Mouse (Mus musculus): ENCODE data around the gene Psmc1. TPM values are rescaled to one million over a fixed set of nuclear protein-coding genes. Genes with fewer than 3 reads are reported as not detected.

Gene Psmc1
- total and polyA plus RNA-seq, 2 experiments from 2014 or later: 89.0 to 275 TPM

DNA sequence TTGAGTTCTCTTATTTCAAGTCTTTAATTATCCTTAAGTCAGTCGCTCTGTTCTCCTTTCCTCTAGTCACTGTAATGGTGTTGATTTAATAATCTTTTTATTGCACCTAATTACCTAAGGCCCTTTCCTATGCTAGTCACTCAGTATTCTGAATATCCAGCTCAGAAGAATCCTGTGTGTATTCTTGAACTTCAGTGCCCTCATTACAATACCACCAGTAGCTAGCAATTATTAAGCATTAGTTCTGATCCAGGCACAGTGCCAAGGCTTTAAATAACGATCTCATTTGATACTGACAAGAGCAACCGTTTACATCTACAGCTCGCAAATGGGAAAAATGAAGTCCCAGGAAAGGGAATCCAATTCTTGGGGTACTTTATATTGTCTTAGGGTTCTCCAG lies 34.2 kb upstream of the Psmc1 start:
- 37% methylated on average over 4 of the region's 4 CpGs for WGBS
- Histone ChIP-seq H3K4me3 (ENCODE audit: low read length) (no peak overlapping the region), H3K4me2 (ENCODE audit: low read depth, low read length) (no peak overlapping the region), H3K9me3 (ENCODE audit: low read length) (no peaks in the 10 kb centered on the region), H3K9ac (replicated peaks; ENCODE audit: low read length) (no peak overlapping the region), H3K27me3 (ENCODE audit: insufficient read depth, low read length) (no peaks in the 10 kb centered on the region), H3K36me3 (ENCODE audit: insufficient read depth, low read length) (no peaks in the 10 kb centered on the region), H3K4me1 (ENCODE audit: insufficient read depth, low read length) (no peaks in the 10 kb centered on the region), H3K27ac (no peak overlapping the region)
- peak; percentile 45 for DNase-seq (ENCODE audit: low spot score)
- no peak for ATAC-seq
- no peak for TF ChIP-seq CTCF (IDR thresholded peaks at IDR 0.05; ENCODE audit: low read depth)

DNA sequence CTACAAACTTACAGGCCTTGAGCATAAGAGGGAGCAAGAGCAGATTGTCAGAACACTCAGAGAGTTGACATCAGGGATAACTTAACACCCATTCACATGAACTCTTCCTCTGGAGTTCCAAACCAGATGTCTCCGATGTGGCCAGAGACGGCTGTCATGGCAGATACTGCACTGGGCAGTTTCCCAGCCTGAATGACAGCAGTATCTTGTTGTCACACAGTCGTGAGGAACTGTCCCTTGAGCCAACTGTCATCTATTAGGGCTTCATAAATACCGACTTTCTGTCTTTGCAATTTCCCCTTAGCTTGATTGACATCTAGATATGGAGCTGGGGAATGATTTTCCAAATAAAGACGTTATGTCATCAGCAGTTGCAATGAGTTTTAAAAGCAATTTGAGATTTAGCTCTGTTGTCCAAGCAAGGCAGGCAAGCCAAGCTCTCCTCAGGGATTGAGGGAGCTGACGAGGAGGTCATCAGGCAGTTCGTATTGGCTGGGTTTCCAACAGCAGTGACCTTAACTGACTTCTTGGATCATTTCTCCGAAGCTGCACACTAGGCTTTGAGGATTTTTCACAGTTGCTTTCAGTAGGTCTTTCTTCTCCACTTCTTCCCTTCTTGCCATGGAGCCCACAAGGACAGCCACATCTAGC lies 30.2 kb upstream of the Psmc1 start:
- no peaks in the 10 kb centered on the region for H3K9me3 ChIP-seq (ENCODE audit: low read length)
- H3K4me3 ChIP-seq (ENCODE audit: low read length): no peak overlapping the region
- TF ChIP-seq CTCF (IDR thresholded peaks at IDR 0.05; ENCODE audit: low read depth): no peak
- no peaks in the 10 kb centered on the region for H3K4me1 ChIP-seq (ENCODE audit: insufficient read depth, low read length)
- WGBS: 75% methylated on average over 8 of the region's 8 CpGs
- DNase-seq (ENCODE audit: low spot score): no peak
- no peak for ATAC-seq
- no peaks in the 10 kb centered on the region for H3K36me3 ChIP-seq (ENCODE audit: insufficient read depth, low read length)
- H3K27ac ChIP-seq: no peak overlapping the region
- H3K9ac ChIP-seq (replicated peaks; ENCODE audit: low read length): no peak overlapping the region
- no peaks in the 10 kb centered on the region for H3K27me3 ChIP-seq (ENCODE audit: insufficient read depth, low read length)
- H3K4me2 ChIP-seq (ENCODE audit: low read depth, low read length): no peak overlapping the region

DNA sequence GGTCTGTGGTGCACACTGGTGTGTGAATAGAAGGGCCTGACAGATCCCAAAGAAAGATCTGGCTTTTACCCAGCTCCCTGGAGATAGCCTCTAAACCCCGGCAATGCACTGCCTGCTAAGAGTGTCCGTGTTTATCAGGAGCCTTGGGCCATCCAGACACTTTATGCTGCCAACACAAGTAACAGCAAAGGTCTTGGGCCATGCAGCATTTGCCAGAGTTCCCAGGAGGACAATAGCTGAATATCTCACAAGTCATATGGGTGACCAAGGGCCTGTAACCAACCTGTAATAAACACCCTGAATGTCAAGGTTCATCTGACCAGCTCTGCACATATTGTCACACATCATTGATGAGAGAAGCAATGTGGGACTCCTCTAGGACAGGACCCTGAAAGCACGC lies 21.9 kb upstream of the Psmc1 start:
- WGBS: 67% methylated on average over 3 of the region's 3 CpGs
- H3K9me3 ChIP-seq (ENCODE audit: low read length): no peaks in the 10 kb centered on the region

DNA sequence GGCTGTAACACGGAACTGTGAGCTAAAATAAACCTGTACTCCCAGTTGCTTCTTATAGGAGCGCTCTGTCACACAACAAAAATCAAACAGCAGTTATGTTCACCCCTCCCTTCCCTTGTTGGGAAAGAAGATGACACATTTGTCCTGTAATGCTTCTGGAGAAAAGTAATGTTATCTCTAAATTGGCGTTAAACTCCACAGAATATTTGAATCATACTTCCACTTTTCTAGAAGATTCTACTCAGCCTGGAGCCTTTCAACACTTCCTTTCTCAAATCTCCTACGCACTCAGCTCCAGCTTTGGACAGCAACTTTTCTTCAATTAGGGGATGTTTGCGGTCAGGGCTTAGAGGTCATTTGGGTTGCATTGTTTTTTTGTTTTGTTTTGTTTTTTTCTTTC lies 20.7 kb upstream of the Psmc1 start:
- TF ChIP-seq CTCF (IDR thresholded peaks at IDR 0.05; ENCODE audit: low read depth): no peak
- no peaks in the 10 kb centered on the region for H3K36me3 ChIP-seq (ENCODE audit: insufficient read depth, low read length)
- DNase-seq (ENCODE audit: low spot score): no peak
- no peaks in the 10 kb centered on the region for H3K4me1 ChIP-seq (ENCODE audit: insufficient read depth, low read length)
- no peak overlapping the region for H3K4me2 ChIP-seq (ENCODE audit: low read depth, low read length)
- 87% methylated on average over 5 of the region's 5 CpGs for whole genome bisulfite sequencing
- H3K9ac ChIP-seq (replicated peaks; ENCODE audit: low read length): no peak overlapping the region
- ATAC-seq: no peak
- no peaks in the 10 kb centered on the region for H3K9me3 ChIP-seq (ENCODE audit: low read length)
- no peaks in the 10 kb centered on the region for H3K27me3 ChIP-seq (ENCODE audit: insufficient read depth, low read length)
- no peak overlapping the region for H3K27ac ChIP-seq
- no peak overlapping the region for H3K4me3 ChIP-seq (ENCODE audit: low read length)

More for the DNA sequence above, 21.9 kb upstream of the Psmc1 start:
- Histone ChIP-seq H3K36me3 (ENCODE audit: insufficient read depth, low read length) (no peaks in the 10 kb centered on the region), H3K9ac (replicated peaks; ENCODE audit: low read length) (no peak overlapping the region), H3K4me3 (ENCODE audit: low read length) (no peak overlapping the region), H3K4me1 (ENCODE audit: insufficient read depth, low read length) (no peaks in the 10 kb centered on the region), H3K27ac (no peak overlapping the region), H3K27me3 (ENCODE audit: insufficient read depth, low read length) (no peaks in the 10 kb centered on the region), H3K4me2 (ENCODE audit: low read depth, low read length) (no peak overlapping the region)
- DNase-seq (ENCODE audit: low spot score) (no peak), ATAC-seq (no peak)
- TF ChIP-seq CTCF (IDR thresholded peaks at IDR 0.05; ENCODE audit: low read depth): no peak

DNA sequence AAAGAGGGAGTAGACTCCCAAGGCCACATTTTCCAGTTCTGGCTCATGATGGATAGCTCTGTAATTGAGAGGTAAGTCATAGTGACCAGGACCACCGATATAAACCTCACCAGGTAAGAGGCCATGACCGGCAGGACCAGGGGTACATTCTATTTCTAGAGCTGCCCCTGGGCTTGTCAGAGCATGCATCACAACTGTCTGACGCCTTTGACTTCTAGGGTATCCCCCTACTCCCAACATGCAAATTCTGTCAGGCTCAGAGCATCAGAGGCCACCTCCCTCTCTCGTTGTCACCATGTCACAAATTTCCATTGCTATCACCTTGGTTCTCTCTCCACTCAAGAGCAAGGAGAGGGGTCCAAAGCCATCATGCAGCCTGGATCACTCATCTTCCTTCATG lies 19.2 kb upstream of the Psmc1 start:
- Histone ChIP-seq H3K4me3 (ENCODE audit: low read length) (no peak overlapping the region), H3K27ac (no peak overlapping the region), H3K9ac (replicated peaks; ENCODE audit: low read length) (no peak overlapping the region), H3K4me1 (ENCODE audit: insufficient read depth, low read length) (no peaks in the 10 kb centered on the region), H3K4me2 (ENCODE audit: low read depth, low read length) (no peak overlapping the region), H3K27me3 (ENCODE audit: insufficient read depth, low read length) (no peaks in the 10 kb centered on the region), H3K36me3 (ENCODE audit: insufficient read depth, low read length) (no peaks in the 10 kb centered on the region), H3K9me3 (ENCODE audit: low read length) (no peaks in the 10 kb centered on the region)
- 83% methylated on average over 4 of the region's 4 CpGs for WGBS
- no peak for DNase-seq (ENCODE audit: low spot score)
- no peak for TF ChIP-seq CTCF (IDR thresholded peaks at IDR 0.05; ENCODE audit: low read depth)
- no peak for ATAC-seq

DNA sequence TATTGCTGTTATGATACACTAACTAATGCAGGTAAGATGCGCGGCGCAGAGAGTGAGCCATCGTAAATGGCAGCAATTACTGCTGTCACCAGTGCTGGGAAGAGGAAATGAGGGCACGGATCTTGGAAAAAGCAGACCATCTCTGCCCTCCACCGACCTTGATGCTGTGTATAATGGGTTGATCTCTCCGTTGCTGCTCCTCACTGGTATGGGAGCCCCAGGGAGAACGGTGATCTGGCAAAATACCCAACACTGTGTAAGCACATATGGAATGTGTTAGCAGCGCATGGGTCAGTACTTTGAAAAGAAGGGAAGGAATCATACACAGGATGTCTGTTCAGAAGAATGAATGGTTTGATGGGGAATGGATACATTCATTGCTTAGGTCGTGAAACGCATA lies 16.9 kb upstream of the Psmc1 start:
- no peak for TF ChIP-seq CTCF (IDR thresholded peaks at IDR 0.05; ENCODE audit: low read depth)
- Histone ChIP-seq H3K4me1 (ENCODE audit: insufficient read depth, low read length) (no peaks in the 10 kb centered on the region), H3K9me3 (ENCODE audit: low read length) (no peaks in the 10 kb centered on the region), H3K4me3 (ENCODE audit: low read length) (no peak overlapping the region), H3K27me3 (ENCODE audit: insufficient read depth, low read length) (no peaks in the 10 kb centered on the region), H3K4me2 (ENCODE audit: low read depth, low read length) (no peak overlapping the region), H3K27ac (no peak overlapping the region), H3K9ac (replicated peaks; ENCODE audit: low read length) (no peak overlapping the region), H3K36me3 (ENCODE audit: insufficient read depth, low read length) (no peaks in the 10 kb centered on the region)
- ATAC-seq (no peak), DNase-seq (ENCODE audit: low spot score) (no peak)
- 85% methylated on average over 11 of the region's 11 CpGs for WGBS

DNA sequence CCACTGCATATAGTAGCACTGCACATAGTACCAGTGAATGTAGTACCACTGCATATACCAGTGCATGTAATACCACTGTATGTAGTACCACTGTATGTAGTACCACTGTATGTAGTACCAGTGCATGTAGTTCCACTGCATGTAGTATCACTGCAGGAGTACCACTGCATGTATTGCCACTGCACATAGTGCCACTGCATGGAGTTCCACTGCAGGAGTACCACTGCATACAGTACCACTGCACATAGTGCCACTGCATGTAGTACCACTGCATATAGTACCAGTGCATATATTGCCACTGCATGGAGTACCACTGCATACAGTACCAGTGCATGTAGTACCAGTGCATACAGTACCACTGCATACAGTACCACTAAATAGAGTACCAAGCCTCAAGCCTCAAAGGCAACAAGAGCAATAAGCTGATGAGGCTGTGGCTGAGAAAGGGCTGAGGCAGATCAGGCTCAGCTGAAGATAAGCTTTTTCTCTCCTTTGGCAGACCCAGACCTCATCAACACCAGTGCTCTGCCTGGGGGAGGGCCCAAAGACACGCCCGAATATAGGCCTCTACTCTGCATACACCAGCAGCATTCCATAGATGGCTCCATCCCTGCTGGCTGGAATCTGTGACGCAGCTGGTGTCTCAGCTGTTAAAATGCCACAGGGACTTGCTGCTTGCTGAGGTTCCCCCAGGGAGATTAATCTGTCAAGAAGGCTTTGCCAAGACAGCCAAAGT lies 9.8 kb upstream of the Psmc1 start:
- H3K4me3 ChIP-seq (ENCODE audit: low read length): no peak overlapping the region
- no peak overlapping the region for H3K27ac ChIP-seq
- ATAC-seq (0 out of 2 replicates have a peak, but pooled peaks have one; percentile 54), DNase-seq (ENCODE audit: low spot score) (no peak)
- TF ChIP-seq CTCF (IDR thresholded peaks at IDR 0.05; ENCODE audit: low read depth): no peak
- H3K9ac ChIP-seq (replicated peaks; ENCODE audit: low read length): no peak overlapping the region
- no peak overlapping the region for H3K4me2 ChIP-seq (ENCODE audit: low read depth, low read length)
- no peaks in the 10 kb centered on the region for H3K9me3 ChIP-seq (ENCODE audit: low read length)
- 43% methylated on average over 3 of the region's 3 CpGs for WGBS
- no peaks in the 10 kb centered on the region for H3K36me3 ChIP-seq (ENCODE audit: insufficient read depth, low read length)
- no peaks in the 10 kb centered on the region for H3K27me3 ChIP-seq (ENCODE audit: insufficient read depth, low read length)
- no peaks in the 10 kb centered on the region for H3K4me1 ChIP-seq (ENCODE audit: insufficient read depth, low read length)

Data from hindbrain, postnatal 0 days (tissue).